Mouse (Mus musculus) T-cell, adult 2 months (primary cell): Measurements from ENCODE around the gene Rnh1.

Experiments
- DNase-seq: peaks from one replicate; pipeline ENCODE4 v3.0.0; 2022; ENCODE audit warnings: low spot score

Gene Rnh1

GRCm38 (mm10) chr7:141205504-141205903 lies 32.8 kb upstream of the Rnh1 start:
- DNase-seq: no peak

DNA sequence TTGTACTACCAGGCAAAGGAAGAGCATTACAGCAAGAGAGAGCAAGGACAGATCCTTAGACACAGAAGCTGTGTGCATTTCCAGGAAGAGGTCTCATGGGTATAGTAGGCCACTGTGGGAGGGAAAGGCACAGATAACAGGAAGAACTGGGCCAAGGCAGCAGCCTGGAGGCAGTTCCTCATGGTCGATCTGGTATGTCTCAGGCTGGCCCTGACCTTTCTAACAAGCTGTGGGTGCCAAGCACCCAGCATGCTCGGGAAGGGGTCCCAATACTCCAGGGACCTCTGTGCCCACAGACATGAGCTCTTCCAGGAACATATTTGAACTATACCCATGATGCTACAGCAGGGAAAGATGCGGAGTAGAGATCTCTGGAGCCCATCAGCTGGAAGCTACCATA lies 31.9 kb upstream of the Rnh1 start:
- DNase-seq: no peak

GRCm38 (mm10) chr7:141198121-141198520 lies 25.5 kb upstream of the Rnh1 start:
- no peak for DNase-seq

- DNase-seq: no peak
Measured at GRCm38 (mm10) chr7:141196619-141197282, 24.1 kb upstream of the Rnh1 start.

DNA sequence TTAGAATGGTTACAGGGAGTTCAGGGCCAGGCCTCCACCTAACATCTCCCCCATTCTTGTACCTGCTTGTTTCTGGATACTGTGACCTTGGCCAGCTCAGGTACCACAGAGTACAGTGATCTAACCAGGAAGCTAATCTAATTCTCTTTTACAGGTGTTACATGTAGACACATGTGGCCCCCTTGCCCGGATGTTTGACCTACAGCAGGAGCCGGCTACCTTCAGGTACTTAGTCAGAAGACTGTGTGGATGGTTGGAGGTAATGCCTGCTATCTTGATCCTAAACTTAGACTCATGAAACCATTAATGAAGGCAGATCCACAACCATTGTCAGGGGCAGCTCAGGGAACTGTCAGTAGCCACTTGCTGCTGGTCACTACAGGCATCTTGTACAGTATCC lies 23.1 kb upstream of the Rnh1 start:
- no peak for DNase-seq

DNA sequence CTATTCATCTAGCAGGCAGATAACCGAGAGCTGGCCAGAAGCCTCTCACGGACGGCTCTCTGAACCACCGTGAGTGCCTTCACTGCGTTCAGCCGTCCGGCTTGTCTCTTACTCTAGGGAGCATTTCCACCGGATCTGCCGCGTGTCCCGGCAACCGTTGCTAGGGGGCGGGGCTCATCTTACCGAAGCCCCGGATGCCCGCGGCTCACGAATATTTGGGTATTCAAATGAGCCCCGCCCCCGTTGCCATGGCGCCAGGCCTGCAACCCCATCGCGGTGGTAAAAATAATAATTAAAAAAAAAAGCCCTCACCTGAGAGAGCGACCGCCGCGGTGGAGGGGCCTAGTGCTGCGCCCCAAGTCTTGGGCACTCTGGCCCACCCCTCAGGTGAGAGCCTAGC lies 22.2 kb upstream of the Rnh1 start:
- DNase-seq: peak; percentile 91

DNA sequence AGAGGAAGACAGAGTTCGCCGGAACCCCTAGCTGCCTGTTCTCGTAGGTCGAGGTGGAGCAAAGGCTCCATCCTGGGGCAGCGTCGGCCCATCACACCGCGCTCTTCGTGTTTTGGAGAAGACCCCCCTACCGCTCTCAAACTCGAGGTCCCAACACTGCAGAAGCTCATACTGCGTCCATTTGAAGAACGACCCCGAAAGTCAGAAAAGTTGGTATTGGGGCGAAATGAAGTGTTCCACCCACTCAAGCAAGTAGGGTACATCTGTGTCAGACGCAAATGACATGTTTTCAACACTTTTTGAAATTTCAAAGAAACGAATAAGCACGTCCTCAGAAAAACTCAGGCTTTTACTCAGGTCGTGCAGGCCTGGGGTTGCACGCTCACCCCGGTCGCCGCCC lies 21.8 kb upstream of the Rnh1 start:
- no peak for DNase-seq

GRCm38 (mm10) chr7:141193948-141194347 lies 21.3 kb upstream of the Rnh1 start, which contains the start of the genes Hras and Lrrc56:
Hras (minus strand) TSS chr7:141194005.
Lrrc56 (plus strand) TSS chr7:141194157.
- DNase-seq: peak; percentile 97

DNA sequence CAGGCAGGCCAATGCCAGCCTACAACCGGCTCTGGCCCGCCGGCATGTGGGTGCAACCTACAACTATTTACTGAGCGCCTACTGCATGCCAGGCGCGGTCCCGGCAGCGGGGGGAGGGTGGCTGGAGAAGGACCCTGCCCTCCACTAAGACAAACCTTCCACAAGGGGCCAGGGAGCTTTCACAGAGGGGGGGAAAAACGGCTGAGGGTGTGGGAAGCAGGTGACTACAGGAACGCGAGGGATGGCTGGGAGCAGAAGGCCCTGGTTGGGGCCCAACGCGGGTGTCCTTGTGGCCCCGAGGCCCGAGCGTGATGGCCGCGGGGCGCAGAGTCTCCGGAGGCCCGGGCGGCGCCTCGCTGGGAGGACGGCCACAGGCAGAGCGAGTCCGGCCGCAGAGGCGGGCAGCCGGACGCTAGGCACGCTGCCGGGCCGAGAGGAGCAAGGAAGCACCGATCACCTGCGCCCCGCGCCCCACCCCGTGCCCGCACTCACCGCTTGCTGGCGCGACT lies 20.7 kb upstream of the Rnh1 start:
- no peak for DNase-seq

DNA sequence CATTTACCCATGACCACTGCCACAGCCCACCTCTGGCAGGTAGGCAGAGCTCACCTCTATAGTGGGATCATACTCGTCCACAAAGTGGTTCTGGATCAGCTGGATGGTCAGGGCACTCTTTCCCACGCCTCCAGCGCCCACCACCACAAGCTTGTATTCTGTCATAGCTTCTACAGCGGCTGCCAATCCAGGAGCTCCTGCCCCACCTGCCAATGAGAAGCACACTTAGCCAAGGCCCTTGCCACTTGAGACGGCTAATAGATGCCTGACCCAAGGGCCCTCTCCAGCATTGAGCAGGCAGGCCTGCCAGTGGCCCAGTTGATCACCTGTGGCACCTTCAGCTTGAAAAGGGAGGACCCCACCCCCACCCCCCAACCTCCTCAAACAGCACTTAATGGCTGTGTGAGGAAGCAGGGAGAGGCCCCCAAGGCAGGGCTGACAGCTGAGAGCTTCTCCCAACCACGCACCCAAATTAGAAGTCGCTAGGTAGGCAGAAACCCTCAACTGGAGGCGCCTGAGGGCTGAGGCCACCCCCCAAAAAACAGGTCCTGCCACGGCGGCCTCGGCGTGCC lies 20.2 kb upstream of the Rnh1 start:
- no peak for DNase-seq

DNA sequence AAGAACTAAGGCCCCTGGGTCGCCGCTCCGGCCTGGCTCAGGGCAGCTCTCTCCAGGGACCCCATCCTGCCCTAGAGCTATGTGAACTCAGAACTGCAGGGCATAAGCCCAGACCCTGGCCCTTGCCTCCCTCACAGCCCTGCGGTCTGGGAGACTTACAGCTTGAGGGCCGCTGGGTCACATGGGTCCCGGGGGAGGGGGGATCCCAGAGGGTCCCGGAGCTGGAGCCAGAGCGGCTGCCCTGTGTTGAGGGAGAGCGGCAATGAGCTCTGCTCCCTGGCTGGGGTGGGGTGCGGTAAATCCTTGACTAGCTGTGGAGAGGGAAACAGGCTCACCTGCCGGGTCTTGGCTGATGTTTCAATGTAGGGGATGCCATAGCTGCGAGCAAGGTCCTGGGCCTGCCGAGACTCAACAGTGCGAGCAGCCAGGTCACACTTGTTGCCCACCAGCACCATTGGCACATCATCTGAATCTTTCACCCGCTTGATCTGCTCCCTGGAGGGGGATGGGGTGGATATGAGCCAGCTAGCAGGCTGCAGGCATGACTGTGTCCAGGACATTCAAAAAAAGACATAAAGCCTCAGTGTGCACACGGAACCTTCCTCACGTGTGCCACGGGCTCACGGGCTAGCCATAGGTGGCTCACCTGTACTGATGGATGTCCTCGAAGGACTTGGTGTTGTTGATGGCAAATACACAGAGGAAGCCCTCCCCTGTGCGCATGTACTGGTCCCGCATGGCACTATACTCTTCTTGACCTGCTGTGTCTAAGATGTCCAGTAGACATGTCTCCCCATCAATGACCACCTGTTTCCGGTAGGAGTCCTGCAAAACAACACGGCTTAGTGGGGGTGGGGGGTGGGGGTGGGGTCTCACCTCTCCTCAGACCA lies 19.4 kb upstream of the Rnh1 start:
- DNase-seq: no peak

DNA sequence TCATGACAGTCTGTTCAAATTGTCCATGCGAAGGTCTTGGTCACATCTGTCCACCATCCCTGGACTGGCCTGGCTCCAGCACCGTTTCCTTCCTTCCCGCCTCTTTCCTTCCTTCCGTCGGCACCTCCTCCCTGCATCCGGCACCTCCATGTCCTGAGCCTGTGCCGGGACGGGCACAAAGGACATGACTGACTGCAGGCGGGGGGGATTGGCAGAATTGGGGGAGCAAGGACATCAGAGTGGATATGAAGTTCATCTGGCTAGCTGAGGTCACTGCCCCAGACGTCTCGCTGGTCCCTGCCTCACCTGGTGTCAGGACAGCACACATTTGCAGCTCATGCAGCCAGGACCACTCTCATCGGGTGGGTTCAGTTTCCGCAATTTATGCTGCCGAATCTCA lies 18.4 kb upstream of the Rnh1 start:
- no peak for DNase-seq

DNA sequence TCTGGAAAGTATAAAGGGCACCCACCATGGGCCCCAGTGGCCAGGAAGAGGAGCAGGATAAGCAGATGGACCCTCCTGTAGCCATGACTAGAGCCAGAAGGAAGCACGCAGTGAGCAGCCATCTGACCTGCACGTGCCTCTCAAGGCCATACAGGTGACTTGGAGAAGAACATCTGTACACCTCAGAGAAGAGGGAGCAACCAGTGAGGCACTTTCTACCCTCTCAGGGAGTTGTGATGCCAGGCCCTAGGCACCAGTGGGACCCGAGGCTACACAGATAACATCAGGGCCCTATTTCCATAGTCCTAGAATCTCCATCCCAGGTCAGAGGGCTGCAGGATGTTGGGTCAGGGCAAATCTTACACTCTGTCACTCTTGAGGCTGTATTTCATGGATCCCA lies 17.6 kb upstream of the Rnh1 start:
- DNase-seq: no peak

DNA sequence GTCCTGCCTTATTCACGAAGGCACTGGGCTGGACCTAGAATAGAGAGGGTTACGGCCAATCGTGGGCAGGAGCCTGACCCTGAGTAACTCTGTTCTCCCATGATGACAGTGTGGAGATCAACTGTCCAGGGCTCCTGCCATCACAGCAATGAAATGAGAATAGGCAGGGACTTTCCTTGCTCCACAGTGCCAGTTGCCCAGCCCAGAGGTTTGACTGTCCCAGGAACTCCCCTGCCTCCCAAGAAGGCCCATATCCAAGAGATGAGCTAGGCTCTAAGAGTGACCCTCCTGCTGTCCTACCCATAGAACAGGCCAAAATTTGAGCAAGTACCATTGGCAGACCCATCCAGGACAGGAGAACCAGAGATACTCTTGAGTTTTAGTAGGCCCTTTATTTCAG lies 16.1 kb upstream of the Rnh1 start:
- no peak for DNase-seq

DNA sequence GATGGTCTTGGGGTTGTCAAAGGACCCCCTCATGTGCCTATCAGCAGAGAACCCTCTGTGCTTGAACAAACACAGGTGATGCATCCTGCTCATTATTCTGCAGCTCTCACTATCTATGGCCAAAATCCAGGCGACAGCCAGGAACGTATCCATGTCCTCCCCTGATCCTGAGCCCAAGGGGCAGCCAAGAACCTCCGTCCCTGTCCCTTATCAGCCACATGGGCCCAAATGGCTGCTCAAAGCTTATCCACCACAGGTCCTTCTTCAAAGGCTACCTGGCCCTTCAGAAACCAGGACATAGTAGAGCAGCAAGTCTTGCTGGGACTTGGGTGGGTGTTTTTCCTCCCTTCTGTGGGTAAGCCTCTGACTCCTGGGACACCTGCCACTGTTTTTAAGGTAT lies 15.5 kb upstream of the Rnh1 start:
- no peak for DNase-seq

DNA sequence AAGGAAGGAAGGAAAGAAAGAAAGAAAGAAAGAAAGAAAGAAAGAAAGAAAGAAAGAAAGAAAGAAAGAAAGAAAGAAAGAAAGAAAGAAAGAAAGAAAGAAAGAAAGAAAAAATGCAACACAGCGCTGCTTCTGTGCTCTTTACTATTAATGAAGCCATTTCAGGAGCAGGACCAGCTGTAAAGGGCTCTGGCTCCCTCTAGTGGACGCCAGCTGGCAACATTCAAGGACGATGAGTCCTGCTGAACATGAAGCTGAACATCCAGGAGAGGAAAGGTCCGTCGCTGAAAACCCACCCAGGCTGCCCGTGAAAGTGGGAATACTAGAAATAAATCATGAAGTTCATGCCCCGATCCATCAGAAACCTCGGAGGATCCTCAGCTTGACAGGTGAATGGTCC lies 3.5 kb upstream of the Rnh1 start:
- DNase-seq: peak; percentile 83

- DNase-seq: no peak
Measured at GRCm38 (mm10) chr7:141175068-141175467, 2.4 kb upstream of the Rnh1 start.

DNA sequence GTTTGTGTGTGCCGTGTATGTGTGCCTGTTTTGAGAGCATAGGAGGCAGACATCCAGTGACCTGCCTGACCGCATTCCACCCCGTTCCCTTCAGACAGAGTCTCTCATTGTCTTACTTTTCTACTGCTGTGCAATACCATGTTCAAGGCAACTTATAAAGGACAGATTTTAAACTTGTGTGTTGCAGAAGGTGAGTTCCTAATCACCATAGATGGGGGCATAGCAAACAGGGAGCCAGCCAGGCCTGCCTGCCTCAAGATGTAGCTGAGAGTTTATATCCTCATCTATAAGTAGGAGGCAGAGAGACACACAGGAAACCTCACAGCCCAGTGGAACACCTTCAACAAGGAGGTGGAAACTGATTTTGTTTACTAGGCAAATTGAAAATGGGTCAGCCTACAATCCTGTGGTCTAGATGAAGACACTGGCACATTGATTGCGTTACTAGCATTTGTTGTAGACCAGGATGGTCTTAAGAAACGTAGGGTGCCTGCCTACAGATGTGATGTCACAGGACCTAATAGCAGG lies 730 bp upstream of the Rnh1 start:
- DNase-seq: peak; percentile 22

DNA sequence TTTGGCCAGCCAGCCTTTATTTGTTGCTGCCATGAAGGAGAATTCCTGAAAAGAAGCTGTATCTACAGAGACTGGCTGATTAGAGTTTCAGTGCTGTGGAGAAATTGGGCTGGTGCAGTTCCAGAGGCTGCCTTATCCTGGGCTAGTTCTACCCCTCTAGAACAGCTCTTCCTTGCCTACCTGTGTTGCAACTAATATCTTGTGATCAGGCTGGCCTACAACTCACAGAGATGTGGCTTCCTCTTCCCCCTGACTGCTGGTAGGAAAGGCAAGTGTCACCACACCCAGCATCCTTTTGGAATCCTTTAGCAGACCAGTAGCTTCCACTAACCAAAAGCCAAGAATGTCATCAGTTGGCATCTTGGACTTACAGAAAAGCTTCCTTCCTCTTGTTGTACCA lies 2.8 kb downstream of the Rnh1 start:
- DNase-seq: no peak

GRCm38 (mm10) chr7:141169300-141169699 lies 3.4 kb downstream of the Rnh1 start:
- DNase-seq: no peak

GRCm38 (mm10) chr7:141168518-141168953 lies 4.1 kb downstream of the Rnh1 start:
- peak; percentile 34 for DNase-seq

GRCm38 (mm10) chr7:141167901-141168517 lies 4.6 kb downstream of the Rnh1 start:
- DNase-seq: no peak
